Mouse (Mus musculus) 3T3-L1 (cell line): ENCODE measurements around the gene Gm28553.
"Not testable (repeated sequence)": the region's sequence is repeated elsewhere in the genome, so short reads cannot be mapped to it uniquely, and the experiment has no call there.

Experiments
- DNase-seq: peaks from one replicate; pipeline ENCODE4 v3.0.0-alpha.2; 2015; ENCODE audit warnings: low read depth, low spot score

The Gm28553 gene

GRCm38 (mm10) chrY:48856197-48856596 lies at the start of gene Gm28553:
Gm28553 (plus strand) TSS chrY:48856497.
- not testable (repeated sequence) for DNase-seq
